Mouse (Mus musculus) lung, postnatal 10 days (tissue): ENCODE data around the gene Bfsp1.

Experiments
- DNase-seq: peaks from one replicate; pipeline ENCODE4 v3.0.0; 2021

The Bfsp1 gene

GRCm38 (mm10) chr2:143862484-143863231 is at the start of gene Bfsp1:
Bfsp1 (minus strand) TSS chr2:143863173.
- DNase-seq, result peak; percentile 65

GRCm38 (mm10) chr2:143912199-143912598 is 49.2 kb upstream of the Bfsp1 start:
- DNase-seq, result no peak

- no peak for DNase-seq
These were observed 46.3 kb upstream of the Bfsp1 start for GRCm38 (mm10) chr2:143909230-143909629.

- DNase-seq, result no peak
These were observed 41.9 kb upstream of the Bfsp1 start for GRCm38 (mm10) chr2:143904896-143905295.

GRCm38 (mm10) chr2:143903376-143904045 is 40.5 kb upstream of the Bfsp1 start:
- DNase-seq, result peak; percentile 27

- peak; percentile 10 for DNase-seq
These were observed 37.9 kb upstream of the Bfsp1 start for GRCm38 (mm10) chr2:143900821-143901351.

GRCm38 (mm10) chr2:143899470-143900220 is 36.7 kb upstream of the Bfsp1 start:
- DNase-seq, result no peak

GRCm38 (mm10) chr2:143891302-143892048 is 28.5 kb upstream of the Bfsp1 start:
- DNase-seq, result no peak

GRCm38 (mm10) chr2:143889860-143890433 is 27.0 kb upstream of the Bfsp1 start:
- DNase-seq, result peak; percentile 55

- no peak for DNase-seq
These were observed 26.3 kb upstream of the Bfsp1 start for GRCm38 (mm10) chr2:143889131-143889859.

GRCm38 (mm10) chr2:143882606-143883288 is 19.8 kb upstream of the Bfsp1 start:
- DNase-seq, result no peak

- no peak for DNase-seq
These were observed 19.0 kb upstream of the Bfsp1 start for GRCm38 (mm10) chr2:143882002-143882401.

GRCm38 (mm10) chr2:143879311-143879710 is 16.3 kb upstream of the Bfsp1 start:
- DNase-seq, result no peak

- no peak for DNase-seq
These were observed 14.1 kb upstream of the Bfsp1 start for GRCm38 (mm10) chr2:143876929-143877632.

- no peak for DNase-seq
These were observed 13.1 kb upstream of the Bfsp1 start for GRCm38 (mm10) chr2:143876026-143876425.

GRCm38 (mm10) chr2:143870936-143871688 is 8.1 kb upstream of the Bfsp1 start:
- DNase-seq, result no peak

GRCm38 (mm10) chr2:143867326-143867725 is 4.4 kb upstream of the Bfsp1 start:
- peak; percentile 86 for DNase-seq

GRCm38 (mm10) chr2:143864600-143864999 is 1.6 kb upstream of the Bfsp1 start:
- peak; percentile 13 for DNase-seq

GRCm38 (mm10) chr2:143859166-143859565 is 3.8 kb downstream of the Bfsp1 start:
- no peak for DNase-seq
